Mouse (Mus musculus): ENCODE data around the gene Rcn3.

Gene Rcn3

DNA sequence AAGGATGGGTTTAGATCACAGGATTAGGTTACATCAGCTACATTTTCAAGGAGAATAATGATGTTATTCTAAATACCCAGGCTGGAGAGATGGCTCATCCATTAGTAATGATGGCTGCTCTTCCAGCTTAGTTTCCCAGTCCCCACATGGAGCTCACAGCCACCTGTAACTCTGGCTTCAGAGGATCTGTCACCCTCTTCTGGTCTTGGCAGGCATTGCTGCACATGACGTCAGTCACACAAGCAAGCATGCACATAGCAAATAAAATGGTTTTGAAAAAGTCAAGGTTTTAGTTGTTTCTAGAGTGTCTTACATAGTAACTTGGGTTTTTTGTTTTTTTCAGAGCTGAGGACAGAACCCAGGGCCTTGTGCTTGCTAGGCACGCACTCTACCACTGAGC, 19.8 kb downstream of the Rcn3 start:
- DNase-seq (ENCODE audit: low spot score): no peak

DNA sequence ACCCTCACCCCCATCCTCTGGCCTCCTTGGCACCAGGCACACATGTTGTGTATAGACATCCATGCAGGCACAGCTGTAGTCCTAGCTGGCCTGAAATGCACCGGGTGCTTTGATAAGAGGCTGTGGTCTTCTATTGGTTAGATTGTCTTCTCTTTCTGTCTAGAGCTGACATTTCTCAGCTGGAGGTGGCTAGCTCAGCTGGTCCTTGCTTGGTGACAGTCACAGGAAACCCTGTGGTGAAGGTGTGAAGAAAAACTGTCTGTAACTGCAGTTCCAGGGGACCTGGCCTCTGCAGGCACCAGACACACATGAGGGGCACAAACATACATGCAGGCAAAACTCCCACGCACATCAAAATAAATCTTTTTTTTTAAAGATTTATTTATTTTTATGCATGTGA, 22.4 kb downstream of the Rcn3 start:
- no peak for DNase-seq (ENCODE audit: low spot score)

DNA sequence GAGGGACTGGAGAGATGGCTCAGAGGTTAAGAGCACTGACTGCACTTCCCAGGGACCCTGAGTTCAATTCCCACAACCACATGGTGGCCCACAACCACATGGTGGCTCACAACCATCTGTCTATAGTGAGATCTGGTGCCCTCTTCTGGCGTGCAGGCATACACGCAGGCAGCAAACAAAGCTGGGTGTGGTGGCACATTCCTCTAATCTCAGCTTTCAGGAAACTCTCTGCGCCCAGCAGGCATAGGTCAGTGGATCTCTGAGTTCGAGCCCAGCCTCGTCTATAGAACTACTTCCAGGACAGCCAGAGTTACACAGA, 24.1 kb downstream of the Rcn3 start:
- DNase-seq (ENCODE audit: low spot score): no peak

DNA sequence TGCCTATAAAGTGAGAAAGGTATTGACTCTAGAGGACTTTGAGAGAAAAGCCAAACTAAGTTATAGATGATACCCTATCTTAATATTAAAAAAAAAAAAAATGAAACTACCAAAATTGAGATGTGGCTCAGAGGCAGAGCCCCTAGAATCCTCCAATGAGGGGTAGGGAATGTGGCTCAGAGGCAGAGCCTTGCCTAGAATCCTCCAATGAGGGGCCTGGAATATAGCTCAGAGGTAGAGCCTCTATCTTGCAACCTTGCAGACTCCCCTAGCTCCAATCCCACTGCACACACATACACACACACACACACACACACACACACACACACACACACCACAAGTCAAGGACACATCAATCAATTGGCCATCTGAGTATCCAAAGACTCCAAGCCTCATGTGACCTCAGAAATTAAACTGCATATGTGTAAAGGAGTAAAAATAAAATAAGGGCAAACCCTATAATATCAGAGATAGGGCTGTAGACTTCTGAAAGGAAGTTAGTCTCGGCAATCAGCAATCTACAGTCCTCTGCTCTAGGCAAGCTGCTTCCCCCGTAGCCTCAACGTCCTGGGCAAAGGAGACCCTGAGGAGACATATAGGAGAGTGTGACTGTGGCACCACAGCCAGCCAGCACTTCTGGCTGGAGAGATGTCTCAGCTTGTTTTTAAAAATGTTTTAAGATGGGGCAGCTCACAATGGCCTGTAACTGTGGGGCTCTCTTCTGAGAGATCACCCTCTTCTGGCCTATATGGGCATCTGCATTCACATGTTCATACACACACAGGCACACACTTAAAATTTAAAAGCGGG, 24.6 kb downstream of the Rcn3 start:
- DNase-seq (ENCODE audit: low spot score): no peak

GRCm38 (mm10) chr7:45062239-45062835, 29.7 kb downstream of the Rcn3 start, which contains the start of the genes Nosip and Prrg2:
Nosip (plus strand) TSS chr7:45062429.
Prrg2 (minus strand) TSS chr7:45062677.
- peak; percentile 97 for DNase-seq (ENCODE audit: low spot score)

DNA sequence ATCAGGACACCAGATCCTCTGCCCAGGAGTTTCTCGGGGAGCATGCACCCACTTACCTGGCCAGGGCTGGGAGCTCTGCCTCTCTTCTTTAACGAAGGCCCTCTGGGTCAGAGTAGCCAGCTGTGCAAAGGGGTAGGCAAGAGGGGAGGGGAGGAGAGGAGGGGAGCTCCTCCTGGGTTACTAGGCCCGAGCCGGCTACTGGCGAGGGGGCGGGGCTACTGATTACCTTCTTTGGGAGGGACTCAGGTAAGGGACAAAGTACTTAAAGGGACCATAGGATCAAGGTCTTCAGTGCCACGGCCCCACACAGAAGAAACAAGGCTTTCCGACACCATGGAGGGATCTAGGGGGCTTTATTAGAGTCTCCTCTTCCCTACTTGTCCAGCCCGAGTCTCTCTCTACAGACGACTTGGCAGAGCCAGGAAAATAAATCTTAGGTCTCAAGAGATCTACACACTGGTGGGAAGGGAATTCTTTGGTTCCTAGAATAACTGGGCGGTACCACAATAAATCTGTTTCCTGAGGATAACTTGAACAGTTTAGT, 30.4 kb downstream of the Rcn3 start:
- no peak for DNase-seq (ENCODE audit: low spot score)

DNA sequence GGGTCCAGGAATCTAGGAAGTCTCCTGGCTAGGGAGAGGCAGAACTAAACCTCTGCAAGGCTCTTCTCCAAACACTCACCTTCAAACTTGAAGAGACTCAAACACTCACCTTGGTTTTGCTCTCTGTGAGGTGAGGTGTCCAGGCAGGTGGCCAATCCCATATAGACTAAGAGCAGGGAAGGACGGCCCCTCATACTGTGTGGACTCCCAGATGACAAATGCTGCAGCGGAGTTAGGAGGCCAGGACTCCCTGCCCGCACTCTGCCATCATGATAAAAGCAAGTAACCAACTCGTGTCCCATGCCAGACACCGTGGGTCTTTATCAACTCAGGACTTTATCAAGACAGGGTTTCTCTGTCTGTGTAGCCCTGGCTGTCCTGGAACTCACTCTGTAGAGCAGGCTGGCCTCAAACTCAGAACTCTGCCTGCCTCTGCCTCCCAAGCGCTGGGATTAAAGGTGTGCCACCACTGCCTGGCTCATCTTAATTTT, 31.3 kb downstream of the Rcn3 start:
- no peak for DNase-seq (ENCODE audit: low spot score)

GRCm38 (mm10) chr7:45058607-45059571, 33.1 kb downstream of the Rcn3 start:
- peak; percentile 61 for DNase-seq (ENCODE audit: low spot score)

DNA sequence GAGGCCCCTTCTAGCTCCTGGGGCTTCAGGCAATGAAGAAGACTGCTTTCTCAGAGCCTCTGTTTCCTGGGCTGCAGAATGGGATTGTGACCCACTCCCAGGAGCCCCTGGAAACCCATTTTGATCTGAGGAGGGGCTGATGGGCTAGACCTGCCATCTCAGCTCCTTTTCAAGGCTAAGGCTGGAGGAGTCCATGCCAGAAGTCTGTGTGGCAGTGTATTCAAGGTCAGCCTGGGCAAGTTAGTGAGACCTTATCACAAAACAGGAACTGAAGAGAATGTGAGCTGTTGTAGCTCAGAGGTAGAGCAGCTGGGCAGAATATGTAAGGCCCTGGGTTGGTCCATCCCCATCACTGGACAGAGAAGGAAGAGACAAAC, 35.1 kb downstream of the Rcn3 start:
- DNase-seq (ENCODE audit: low spot score): no peak

DNA sequence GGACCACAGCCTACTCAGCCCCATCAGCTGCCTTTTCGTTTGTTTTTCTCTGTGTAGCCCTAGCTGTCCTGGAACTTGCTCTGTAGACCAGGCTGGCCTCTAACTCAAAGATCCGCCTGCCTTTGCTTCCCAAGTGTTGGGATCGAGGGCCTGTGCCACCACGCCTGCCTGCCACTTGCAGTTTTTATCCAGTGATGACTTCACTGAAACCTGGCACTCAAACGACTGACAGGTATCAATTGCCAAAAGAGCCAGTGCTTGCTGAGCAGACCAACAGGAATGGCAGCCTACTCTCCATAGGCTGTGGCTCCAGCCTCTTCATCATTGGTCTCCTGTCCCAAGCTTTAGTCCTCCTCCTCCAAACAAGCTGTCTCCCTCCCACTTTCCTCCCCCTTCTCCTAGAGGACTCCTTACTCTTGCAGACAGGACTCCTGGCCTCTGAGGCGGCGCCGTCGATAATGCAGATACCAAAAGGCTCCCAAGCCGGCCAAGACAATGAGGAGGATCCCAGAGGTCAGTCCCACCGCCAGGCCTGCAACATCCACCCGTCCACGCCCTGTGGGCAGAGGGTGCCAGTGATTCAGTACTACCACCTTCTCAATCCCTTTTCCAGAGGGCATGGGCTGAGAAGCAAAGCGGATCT, 35.6 kb downstream of the Rcn3 start:
- no peak for DNase-seq (ENCODE audit: low spot score)

DNA sequence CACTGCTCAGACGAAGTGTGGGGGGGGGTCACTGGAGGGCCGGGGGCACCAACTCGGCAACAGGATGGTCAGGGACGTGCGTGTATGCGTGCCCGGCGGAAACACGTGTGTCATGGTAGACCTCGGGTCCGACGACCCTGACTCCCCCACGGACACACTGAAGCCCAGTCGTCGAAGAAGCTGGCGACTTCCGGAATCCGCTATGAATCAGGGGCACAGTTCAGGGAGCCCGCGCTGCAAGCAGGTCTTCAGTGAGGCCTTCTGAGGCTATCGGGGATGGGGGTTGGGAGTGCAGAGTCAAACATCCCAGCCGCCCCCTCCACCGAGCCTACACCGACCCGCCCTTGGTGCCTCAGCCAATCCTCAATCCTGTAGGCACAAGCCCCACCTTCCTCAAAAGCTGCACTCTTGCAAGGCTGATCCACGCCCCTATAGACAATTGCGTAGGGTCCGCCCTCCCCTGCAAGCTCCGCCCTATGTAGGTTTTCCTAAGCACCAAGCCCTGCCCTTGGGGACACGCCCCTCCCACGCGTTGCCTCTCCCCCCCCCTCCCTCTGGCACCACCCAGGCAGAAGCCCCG, 38.0 kb downstream of the Rcn3 start:
- DNase-seq (ENCODE audit: low spot score): peak; percentile 93

GRCm38 (mm10) chr7:45053117-45053930, 38.7 kb downstream of the Rcn3 start:
- peak; percentile 80 for DNase-seq (ENCODE audit: low spot score)

DNA sequence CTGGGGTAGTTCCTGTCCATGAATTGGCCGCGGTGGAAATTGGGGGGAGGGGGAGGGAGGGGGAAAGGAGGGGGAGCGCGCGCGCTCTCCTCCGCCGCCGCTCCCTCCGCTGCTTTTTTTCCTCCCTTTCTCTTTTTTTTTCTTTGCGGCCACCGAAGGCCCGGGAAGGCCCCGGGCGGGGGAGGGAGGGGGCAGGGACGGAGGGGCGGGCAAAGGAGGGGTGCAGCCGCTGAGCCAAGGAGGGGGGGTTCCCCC, 39.2 kb downstream of the Rcn3 start, which contains the start of gene Prr12:
TSS of gene Prr12 (minus strand) at position 20 of the 255 bp plus-strand sequence.
- no peak for DNase-seq (ENCODE audit: low spot score)

- DNase-seq (ENCODE audit: low spot score): peak; percentile 42
Measured at GRCm38 (mm10) chr7:45052181-45052861, 39.7 kb downstream of the Rcn3 start.

- peak; percentile 21 for DNase-seq (ENCODE audit: low spot score)
Measured at GRCm38 (mm10) chr7:45051601-45051974, 40.4 kb downstream of the Rcn3 start.

- DNase-seq (ENCODE audit: low spot score): peak; percentile 87
Measured at GRCm38 (mm10) chr7:45050945-45051600, 40.9 kb downstream of the Rcn3 start.

DNA sequence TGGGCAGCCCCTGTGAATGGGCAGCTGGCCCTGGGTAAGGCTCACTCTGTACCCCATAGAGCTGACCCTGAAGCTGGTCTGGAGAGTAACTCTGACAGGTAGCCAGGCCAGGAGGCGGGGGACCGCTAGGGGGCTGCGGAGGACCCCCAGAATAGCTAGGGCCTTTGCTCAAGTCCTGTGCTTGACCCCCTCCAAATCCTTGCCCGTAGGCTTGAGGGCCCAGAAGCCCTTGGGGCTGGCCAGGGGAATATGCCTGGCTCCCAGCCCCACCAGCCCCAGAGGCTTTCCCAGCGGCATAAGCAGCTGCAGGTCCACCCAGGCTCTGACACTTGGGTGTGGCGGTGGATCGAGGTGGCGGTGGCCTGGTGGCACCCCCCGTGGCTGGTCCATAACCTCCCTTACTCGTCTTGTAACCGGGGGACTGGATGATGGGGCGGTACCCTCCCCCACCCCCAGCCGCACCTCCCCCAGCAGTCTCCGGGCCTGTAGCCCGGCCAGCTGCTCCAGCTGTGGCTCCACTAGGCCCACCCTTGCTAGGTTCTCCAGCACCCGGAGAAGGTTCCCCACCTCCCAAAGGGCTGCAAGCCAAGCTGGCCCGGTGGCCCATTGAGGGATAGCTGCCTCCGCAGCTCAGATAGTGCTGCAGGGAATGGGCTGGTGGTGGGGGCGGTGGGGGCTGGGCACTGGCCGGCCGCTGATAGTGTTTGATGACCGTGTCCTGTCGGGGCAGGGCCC, 42.9 kb downstream of the Rcn3 start:
- DNase-seq (ENCODE audit: low spot score): peak; percentile 26

GRCm38 (mm10) chr7:45048001-45048890, 43.8 kb downstream of the Rcn3 start:
- DNase-seq (ENCODE audit: low spot score): peak; percentile 33
